Mouse (Mus musculus) liver, adult 2 months (tissue): ENCODE data around the gene Nmd3.

ENCODE experiments used
- CTCF ChIP-seq: fragments of 200-500 bp; IDR thresholded peaks from 2 replicates; pipeline ENCODE4 v1.5.1; 2011; ENCODE audit warnings: low read depth, low read length, control low read depth
- POLR2A ChIP-seq: fragments of 200-500 bp; IDR thresholded peaks from 2 replicates; pipeline ENCODE4 v1.6.1; 2011; ENCODE audit warnings: low read length, control low read depth; ENCODE audit not compliant: insufficient read depth; ENCODE audit errors: extremely low read depth

GRCm38 (mm10) chr3:69769150-69769549, 47.4 kb downstream of the Nmd3 start:
- TF ChIP-seq CTCF (no peak), POLR2A (no peak)
